Mouse (Mus musculus): ENCODE data around the gene Npepl1. TPM values are rescaled to one million over a fixed set of nuclear protein-coding genes. Genes with fewer than 3 reads are reported as not detected.

The Npepl1 gene
- polyA plus RNA-seq, 1 experiment = 92.6 TPM

DNA sequence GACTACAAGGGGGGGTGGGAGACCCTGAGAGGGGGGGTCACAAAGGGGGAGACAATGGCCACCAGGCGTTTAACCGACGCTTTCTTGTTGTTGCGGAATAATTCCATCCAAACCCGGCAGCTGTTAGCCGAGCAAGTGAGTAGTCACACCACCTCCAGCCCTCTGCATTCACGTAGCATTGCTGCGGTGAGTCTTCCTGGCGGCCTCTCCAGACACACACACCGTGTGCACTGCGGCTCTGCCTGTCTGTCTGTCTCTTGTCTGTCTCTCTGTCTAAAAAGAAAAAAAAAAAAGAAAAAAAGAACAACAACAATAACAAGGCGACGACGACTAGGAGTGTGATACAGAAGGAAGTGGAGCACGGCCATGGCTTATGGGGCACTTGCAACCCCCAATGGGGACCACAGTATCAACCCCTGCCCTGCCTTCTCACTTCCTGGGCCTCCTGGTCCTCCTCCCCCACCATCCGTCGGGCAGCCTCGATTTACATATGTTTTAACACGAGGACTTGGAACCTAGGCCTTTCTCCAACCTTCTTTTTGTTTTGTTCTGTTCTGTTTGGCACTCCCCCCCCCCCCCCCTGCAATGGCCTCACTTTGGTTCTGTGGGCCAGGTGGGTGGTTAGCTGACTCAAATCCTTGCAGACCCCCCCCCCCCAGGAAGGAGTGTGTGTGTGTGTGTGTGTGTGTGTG is 33.0 kb upstream of the Npepl1 start:
- Histone ChIP-seq H3K27ac (ENCODE audit: insufficient read depth, low read length) (peak overlapping the region; percentile 68), H3K36me3 (ENCODE audit: control insufficient read depth, insufficient read depth, low read length) (peaks cover 3% of the 10 kb centered on the region; the same call in 1 of the 2 replicates), H3K4me1 (ENCODE audit: control insufficient read depth, insufficient read depth, insufficient read length) (peaks cover 6% of the 10 kb centered on the region; the same call in 1 of the 2 replicates), H3K27me3 (ENCODE audit: control insufficient read depth, insufficient read depth, low read length) (no peaks in the 10 kb centered on the region), H3K4me3 (ENCODE audit: extremely low read depth, insufficient read depth, insufficient read length) (peak overlapping the region; percentile 82)
- DNase-seq (ENCODE audit: low read depth in 1 of 2, low spot score in 2 of 2) = peak; percentile 25 to 48
- WGBS = under 1% methylated on average over 19 of the region's 19 CpGs
- TF ChIP-seq CTCF (IDR thresholded peaks at IDR 0.05; ENCODE audit: extremely low read depth, insufficient read depth, insufficient read length, insufficient replicate concordance) = no peak
- no peak for TF ChIP-seq POLR2A (IDR thresholded peaks at IDR 0.05; ENCODE audit: low read depth, low read length)

DNA sequence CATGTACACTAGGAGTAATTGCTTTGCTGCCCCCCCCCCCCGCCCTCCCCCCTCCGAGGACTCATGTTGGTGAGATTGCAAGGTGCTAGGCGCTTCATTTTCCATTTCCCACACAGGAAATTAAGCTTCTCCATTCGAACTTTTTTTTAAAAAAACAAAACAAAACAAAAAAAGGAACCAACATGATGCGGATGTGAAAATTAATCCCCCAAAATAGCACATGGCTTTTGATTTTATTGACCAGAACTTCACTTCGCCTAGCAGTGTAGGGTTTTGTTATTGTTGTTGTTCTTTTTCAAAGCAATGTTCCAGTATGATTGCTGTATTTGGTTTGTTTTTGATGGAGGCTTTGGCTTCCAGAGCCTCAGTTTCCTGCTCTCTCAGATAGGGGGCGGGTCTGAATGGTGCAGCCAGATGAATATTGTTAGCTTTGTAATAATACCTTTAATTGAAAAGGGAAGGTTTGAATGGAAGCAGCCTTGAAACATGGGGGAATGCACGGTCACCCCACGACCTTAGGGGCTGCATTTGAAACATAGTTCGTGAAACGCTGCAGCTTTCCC is 32.3 kb upstream of the Npepl1 start:
- TF ChIP-seq CTCF (IDR thresholded peaks at IDR 0.05; ENCODE audit: extremely low read depth, insufficient read depth, insufficient read length, insufficient replicate concordance) = no peak
- TF ChIP-seq POLR2A (IDR thresholded peaks at IDR 0.05; ENCODE audit: low read depth, low read length) = no peak

DNA sequence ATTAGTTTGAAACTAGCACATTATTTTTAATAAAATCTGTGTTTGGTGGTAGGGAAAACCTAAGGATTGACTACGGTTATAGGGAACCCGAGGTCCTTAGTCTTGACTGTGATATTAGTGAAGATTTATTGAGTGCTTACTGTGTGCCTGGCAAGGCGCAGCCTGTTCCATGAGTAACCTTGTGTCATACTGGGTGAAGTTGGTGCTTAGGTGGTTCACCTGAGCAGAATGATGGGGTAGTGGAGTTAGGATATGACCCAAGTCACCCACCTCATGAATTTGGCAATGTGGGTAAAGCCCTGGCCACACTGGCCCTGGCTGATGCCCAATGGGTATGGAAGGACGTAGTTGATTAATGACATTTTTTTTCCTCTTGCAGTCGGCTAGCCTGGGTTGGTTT is 28.3 kb upstream of the Npepl1 start:
- peaks cover 3% of the 10 kb centered on the region; the same call in 1 of the 2 replicates for H3K4me1 ChIP-seq (ENCODE audit: control insufficient read depth, insufficient read depth, insufficient read length)
- H3K4me3 ChIP-seq (ENCODE audit: extremely low read depth, insufficient read depth, insufficient read length) = no peak overlapping the region
- H3K27ac ChIP-seq (ENCODE audit: insufficient read depth, low read length) = no peak overlapping the region
- no peak for TF ChIP-seq CTCF (IDR thresholded peaks at IDR 0.05; ENCODE audit: extremely low read depth, insufficient read depth, insufficient read length, insufficient replicate concordance)
- no peak for TF ChIP-seq POLR2A (IDR thresholded peaks at IDR 0.05; ENCODE audit: low read depth, low read length)
- H3K36me3 ChIP-seq (ENCODE audit: control insufficient read depth, insufficient read depth, low read length) = peaks cover 5% of the 10 kb centered on the region
- no peak for DNase-seq (ENCODE audit: low read depth in 1 of 2, low spot score in 2 of 2)
- 84% methylated on average over 5 of the region's 5 CpGs for WGBS
- no peaks in the 10 kb centered on the region for H3K27me3 ChIP-seq (ENCODE audit: control insufficient read depth, insufficient read depth, low read length)

More for the DNA sequence above, 32.3 kb upstream of the Npepl1 start:
- peak overlapping the region; percentile 68 for H3K27ac ChIP-seq (ENCODE audit: insufficient read depth, low read length)
- H3K36me3 ChIP-seq (ENCODE audit: control insufficient read depth, insufficient read depth, low read length) = peaks cover 3% of the 10 kb centered on the region; the same call in 1 of the 2 replicates
- 2% methylated on average over 11 of the region's 11 CpGs for WGBS
- H3K4me3 ChIP-seq (ENCODE audit: extremely low read depth, insufficient read depth, insufficient read length) = peak overlapping the region; percentile 82; the same call in 1 of the 2 replicates
- peaks cover 6% of the 10 kb centered on the region; the same call in 1 of the 2 replicates for H3K4me1 ChIP-seq (ENCODE audit: control insufficient read depth, insufficient read depth, insufficient read length)
- H3K27me3 ChIP-seq (ENCODE audit: control insufficient read depth, insufficient read depth, low read length) = no peaks in the 10 kb centered on the region
- DNase-seq (ENCODE audit: low read depth in 1 of 2, low spot score in 2 of 2) = peak in 1 of 2 experiments; percentile 8

- WGBS = 94% methylated on average over 3 of the region's 3 CpGs
- TF ChIP-seq POLR2A (IDR thresholded peaks at IDR 0.05; ENCODE audit: low read depth, low read length) (no peak), CTCF (IDR thresholded peaks at IDR 0.05; ENCODE audit: extremely low read depth, insufficient read depth, insufficient read length, insufficient replicate concordance) (no peak)
Measured at GRCm38 (mm10) chr2:174082380-174082918, 27.7 kb upstream of the Npepl1 start.

DNA sequence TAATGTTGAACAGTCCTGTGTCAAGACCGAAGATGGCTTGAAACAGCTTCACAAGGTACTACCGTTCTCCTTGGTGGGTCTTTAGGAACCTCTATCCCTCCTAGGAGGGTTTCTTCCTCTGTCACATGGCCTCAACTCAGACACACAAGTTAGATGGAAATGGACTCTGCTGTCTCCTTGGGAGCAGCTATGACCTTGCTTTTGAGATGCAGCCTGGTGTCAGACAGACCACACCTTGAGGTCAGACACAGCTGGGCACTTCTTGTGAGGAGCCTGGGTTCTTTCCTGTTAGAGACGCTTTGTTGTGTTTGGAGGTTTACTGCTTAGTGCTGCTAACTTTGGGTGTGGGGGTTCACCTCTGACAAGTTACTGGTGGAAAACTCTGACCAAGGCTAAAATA is 15.1 kb upstream of the Npepl1 start:
- DNase-seq (ENCODE audit: low read depth in 1 of 2, low spot score in 2 of 2) = no peak
- no peak overlapping the region for H3K27ac ChIP-seq (ENCODE audit: insufficient read depth, low read length)
- H3K36me3 ChIP-seq (ENCODE audit: control insufficient read depth, insufficient read depth, low read length) = peaks cover 22% of the 10 kb centered on the region
- WGBS = 95% methylated on average over 3 of the region's 3 CpGs
- H3K27me3 ChIP-seq (ENCODE audit: control insufficient read depth, insufficient read depth, low read length) = no peaks in the 10 kb centered on the region
- TF ChIP-seq POLR2A (IDR thresholded peaks at IDR 0.05; ENCODE audit: low read depth, low read length) (no peak), CTCF (IDR thresholded peaks at IDR 0.05; ENCODE audit: extremely low read depth, insufficient read depth, insufficient read length, insufficient replicate concordance) (no peak)
- no peaks in the 10 kb centered on the region for H3K4me1 ChIP-seq (ENCODE audit: control insufficient read depth, insufficient read depth, insufficient read length)
- no peak overlapping the region for H3K4me3 ChIP-seq (ENCODE audit: extremely low read depth, insufficient read depth, insufficient read length)

More at GRCm38 (mm10) chr2:174082380-174082918, 27.7 kb upstream of the Npepl1 start:
- H3K27ac ChIP-seq (ENCODE audit: insufficient read depth, low read length) = no peak overlapping the region
- H3K4me1 ChIP-seq (ENCODE audit: control insufficient read depth, insufficient read depth, insufficient read length) = peaks cover 3% of the 10 kb centered on the region; the same call in 1 of the 2 replicates
- no peaks in the 10 kb centered on the region for H3K27me3 ChIP-seq (ENCODE audit: control insufficient read depth, insufficient read depth, low read length)
- H3K36me3 ChIP-seq (ENCODE audit: control insufficient read depth, insufficient read depth, low read length) = peaks cover 5% of the 10 kb centered on the region
- no peak for DNase-seq (ENCODE audit: low read depth in 1 of 2, low spot score in 2 of 2)
- H3K4me3 ChIP-seq (ENCODE audit: extremely low read depth, insufficient read depth, insufficient read length) = no peak overlapping the region

GRCm38 (mm10) chr2:174102399-174102798 is 7.8 kb upstream of the Npepl1 start:
- WGBS = 92% methylated on average over 7 of the region's 7 CpGs

More at GRCm38 (mm10) chr2:174102399-174102798, 7.8 kb upstream of the Npepl1 start:
- DNase-seq (ENCODE audit: low read depth in 1 of 2, low spot score in 2 of 2) = no peak
- no peak for TF ChIP-seq POLR2A (IDR thresholded peaks at IDR 0.05; ENCODE audit: low read depth, low read length)
- no peak for TF ChIP-seq CTCF (IDR thresholded peaks at IDR 0.05; ENCODE audit: extremely low read depth, insufficient read depth, insufficient read length, insufficient replicate concordance)
- H3K36me3 ChIP-seq (ENCODE audit: control insufficient read depth, insufficient read depth, low read length) = peaks cover 6% of the 10 kb centered on the region; the same call in 1 of the 2 replicates
- no peaks in the 10 kb centered on the region for H3K27me3 ChIP-seq (ENCODE audit: control insufficient read depth, insufficient read depth, low read length)
- no peak overlapping the region for H3K4me3 ChIP-seq (ENCODE audit: extremely low read depth, insufficient read depth, insufficient read length)
- no peaks in the 10 kb centered on the region for H3K4me1 ChIP-seq (ENCODE audit: control insufficient read depth, insufficient read depth, insufficient read length)
- no peak overlapping the region for H3K27ac ChIP-seq (ENCODE audit: insufficient read depth, low read length)

Measured in spleen, adult 2 months (tissue).